Mouse (Mus musculus): ENCODE results near the gene Duox2. TPM values are rescaled to one million over a fixed set of nuclear protein-coding genes. Genes with fewer than 3 reads are reported as not detected.

The Duox2 gene
- polyA plus RNA-seq, 1 experiment from 2014 or later: 0.06 TPM

GRCm38 (mm10) chr2:122327986-122328385 is 29.7 kb upstream of the Duox2 start:
- no peaks in the 10 kb centered on the region for H3K27me3 ChIP-seq (ENCODE audit: control insufficient read depth, insufficient read depth, low read length)
- WGBS: 56% methylated on average over 3 of the region's 3 CpGs
- no peak for ATAC-seq (ENCODE audit: insufficient number of reproducible peaks, insufficient read depth, low FRiP score, low read depth)
- H3K4me2 ChIP-seq (replicated peaks; ENCODE audit: low read depth, low read length): no peak overlapping the region
- no peaks in the 10 kb centered on the region for H3K9me3 ChIP-seq (ENCODE audit: control insufficient read depth, low read depth, low read length)
- no peaks in the 10 kb centered on the region for H3K4me1 ChIP-seq (ENCODE audit: control insufficient read depth, insufficient read depth, low read length)
- no peak overlapping the region for H3K9ac ChIP-seq (replicated peaks; ENCODE audit: low read depth, low read length)
- H3K27ac ChIP-seq (ENCODE audit: low read length): no peak overlapping the region
- H3K36me3 ChIP-seq (ENCODE audit: control insufficient read depth, insufficient read depth, low read length): no peaks in the 10 kb centered on the region
- no peak overlapping the region for H3K4me3 ChIP-seq (ENCODE audit: low read depth, low read length)

GRCm38 (mm10) chr2:122325361-122325760 is 27.1 kb upstream of the Duox2 start:
- H3K4me2 ChIP-seq (replicated peaks; ENCODE audit: low read depth, low read length): no peak overlapping the region
- no peaks in the 10 kb centered on the region for H3K4me1 ChIP-seq (ENCODE audit: control insufficient read depth, insufficient read depth, low read length)
- no peak overlapping the region for H3K9ac ChIP-seq (replicated peaks; ENCODE audit: low read depth, low read length)
- H3K27ac ChIP-seq (ENCODE audit: low read length): no peak overlapping the region
- no peaks in the 10 kb centered on the region for H3K27me3 ChIP-seq (ENCODE audit: control insufficient read depth, insufficient read depth, low read length)
- 58% methylated on average over 2 of the region's 2 CpGs for WGBS
- no peaks in the 10 kb centered on the region for H3K9me3 ChIP-seq (ENCODE audit: control insufficient read depth, low read depth, low read length)
- no peak overlapping the region for H3K4me3 ChIP-seq (ENCODE audit: low read depth, low read length)
- H3K36me3 ChIP-seq (ENCODE audit: control insufficient read depth, insufficient read depth, low read length): no peaks in the 10 kb centered on the region
- no peak for ATAC-seq (ENCODE audit: insufficient number of reproducible peaks, insufficient read depth, low FRiP score, low read depth)

- no peaks in the 10 kb centered on the region for H3K27me3 ChIP-seq (ENCODE audit: control insufficient read depth, insufficient read depth, low read length)
- H3K4me1 ChIP-seq (ENCODE audit: control insufficient read depth, insufficient read depth, low read length): no peaks in the 10 kb centered on the region
- 77% methylated on average over 3 of the region's 3 CpGs for WGBS
- H3K9me3 ChIP-seq (ENCODE audit: control insufficient read depth, low read depth, low read length): no peaks in the 10 kb centered on the region
- ATAC-seq (ENCODE audit: insufficient number of reproducible peaks, insufficient read depth, low FRiP score, low read depth): no peak
- H3K4me2 ChIP-seq (replicated peaks; ENCODE audit: low read depth, low read length): no peak overlapping the region
- no peak overlapping the region for H3K9ac ChIP-seq (replicated peaks; ENCODE audit: low read depth, low read length)
- no peak overlapping the region for H3K27ac ChIP-seq (ENCODE audit: low read length)
- H3K4me3 ChIP-seq (ENCODE audit: low read depth, low read length): no peak overlapping the region
- no peaks in the 10 kb centered on the region for H3K36me3 ChIP-seq (ENCODE audit: control insufficient read depth, insufficient read depth, low read length)
These were observed 26.3 kb upstream of the Duox2 start for GRCm38 (mm10) chr2:122324586-122324985.

GRCm38 (mm10) chr2:122323960-122324359 is 25.7 kb upstream of the Duox2 start:
- no peak overlapping the region for H3K4me2 ChIP-seq (replicated peaks; ENCODE audit: low read depth, low read length)
- no peak overlapping the region for H3K4me3 ChIP-seq (ENCODE audit: low read depth, low read length)
- H3K9ac ChIP-seq (replicated peaks; ENCODE audit: low read depth, low read length): no peak overlapping the region
- H3K36me3 ChIP-seq (ENCODE audit: control insufficient read depth, insufficient read depth, low read length): no peaks in the 10 kb centered on the region
- no peak for ATAC-seq (ENCODE audit: insufficient number of reproducible peaks, insufficient read depth, low FRiP score, low read depth)
- H3K9me3 ChIP-seq (ENCODE audit: control insufficient read depth, low read depth, low read length): no peaks in the 10 kb centered on the region
- WGBS: 43% methylated on average over 3 of the region's 3 CpGs
- H3K27me3 ChIP-seq (ENCODE audit: control insufficient read depth, insufficient read depth, low read length): no peaks in the 10 kb centered on the region
- H3K27ac ChIP-seq (ENCODE audit: low read length): no peak overlapping the region
- no peaks in the 10 kb centered on the region for H3K4me1 ChIP-seq (ENCODE audit: control insufficient read depth, insufficient read depth, low read length)

GRCm38 (mm10) chr2:122317384-122317783 is 19.1 kb upstream of the Duox2 start:
- Histone ChIP-seq H3K4me2 (replicated peaks; ENCODE audit: low read depth, low read length) (no peak overlapping the region), H3K9ac (replicated peaks; ENCODE audit: low read depth, low read length) (no peak overlapping the region), H3K36me3 (ENCODE audit: control insufficient read depth, insufficient read depth, low read length) (no peaks in the 10 kb centered on the region), H3K4me3 (ENCODE audit: low read depth, low read length) (no peak overlapping the region), H3K9me3 (ENCODE audit: control insufficient read depth, low read depth, low read length) (no peaks in the 10 kb centered on the region), H3K27ac (ENCODE audit: low read length) (no peak overlapping the region), H3K4me1 (ENCODE audit: control insufficient read depth, insufficient read depth, low read length) (0 out of 2 replicates have a peak, but pooled peaks cover 6% of the 10 kb centered on the region), H3K27me3 (ENCODE audit: control insufficient read depth, insufficient read depth, low read length) (peaks cover 22% of the 10 kb centered on the region)
- no peak for ATAC-seq (ENCODE audit: insufficient number of reproducible peaks, insufficient read depth, low FRiP score, low read depth)
- 68% methylated on average over 4 of the region's 4 CpGs for WGBS

- Histone ChIP-seq H3K27ac (ENCODE audit: low read length) (no peak within 1 kb of the TSS), H3K4me1 (ENCODE audit: control insufficient read depth, insufficient read depth, low read length) (0 out of 2 replicates have a peak, but pooled peaks cover 6% of the 10 kb centered on the region), H3K9ac (replicated peaks; ENCODE audit: low read depth, low read length) (no peak within 1 kb of the TSS), H3K27me3 (ENCODE audit: control insufficient read depth, insufficient read depth, low read length) (peaks cover 22% of the 10 kb centered on the region), H3K36me3 (ENCODE audit: control insufficient read depth, insufficient read depth, low read length) (no peaks in the 10 kb centered on the region), H3K4me2 (replicated peaks; ENCODE audit: low read depth, low read length) (no peak within 1 kb of the TSS), H3K9me3 (ENCODE audit: control insufficient read depth, low read depth, low read length) (no peaks in the 10 kb centered on the region), H3K4me3 (ENCODE audit: low read depth, low read length) (no peak within 1 kb of the TSS)
- ATAC-seq (ENCODE audit: insufficient number of reproducible peaks, insufficient read depth, low FRiP score, low read depth): no peak
- WGBS: 93% methylated on average over 7 of the region's 7 CpGs
These were observed 17.1 kb upstream of the Duox2 start, which contains the start of gene Duox1 for GRCm38 (mm10) chr2:122315372-122315771. Gene Duox1, plus strand, starts transcription at chr2:122315672.

- H3K36me3 ChIP-seq (ENCODE audit: control insufficient read depth, insufficient read depth, low read length): no peaks in the 10 kb centered on the region
- no peaks in the 10 kb centered on the region for H3K9me3 ChIP-seq (ENCODE audit: control insufficient read depth, low read depth, low read length)
- WGBS: 1% methylated on average over 24 of the region's 24 CpGs
- no peak within 1 kb of the TSS for H3K9ac ChIP-seq (replicated peaks; ENCODE audit: low read depth, low read length)
- 0 out of 2 replicates have a peak, but pooled peaks have one; percentile 56 for ATAC-seq (ENCODE audit: insufficient number of reproducible peaks, insufficient read depth, low FRiP score, low read depth)
- peaks cover 22% of the 10 kb centered on the region for H3K27me3 ChIP-seq (ENCODE audit: control insufficient read depth, insufficient read depth, low read length)
- H3K4me2 ChIP-seq (replicated peaks; ENCODE audit: low read depth, low read length): peak within 1 kb of the TSS; percentile 43
- 0 out of 2 replicates have a peak, but pooled peaks cover 6% of the 10 kb centered on the region for H3K4me1 ChIP-seq (ENCODE audit: control insufficient read depth, insufficient read depth, low read length)
- H3K4me3 ChIP-seq (ENCODE audit: low read depth, low read length): peak within 1 kb of the TSS; percentile 19
- no peak within 1 kb of the TSS for H3K27ac ChIP-seq (ENCODE audit: low read length)
These were observed 15.3 kb upstream of the Duox2 start, which contains the start of gene Duoxa1 for GRCm38 (mm10) chr2:122313536-122313935. Gene Duoxa1, minus strand, starts transcription at chr2:122313730.

GRCm38 (mm10) chr2:122312722-122313417 is 14.6 kb upstream of the Duox2 start:
- WGBS: 4% methylated on average over 27 of the region's 27 CpGs
- Histone ChIP-seq H3K4me3 (ENCODE audit: low read depth, low read length) (peak overlapping the region; percentile 19), H3K4me1 (ENCODE audit: control insufficient read depth, insufficient read depth, low read length) (0 out of 2 replicates have a peak, but pooled peaks cover 6% of the 10 kb centered on the region), H3K9me3 (ENCODE audit: control insufficient read depth, low read depth, low read length) (no peaks in the 10 kb centered on the region), H3K36me3 (ENCODE audit: control insufficient read depth, insufficient read depth, low read length) (no peaks in the 10 kb centered on the region), H3K27ac (ENCODE audit: low read length) (no peak overlapping the region), H3K4me2 (replicated peaks; ENCODE audit: low read depth, low read length) (peak overlapping the region; percentile 43), H3K9ac (replicated peaks; ENCODE audit: low read depth, low read length) (no peak overlapping the region), H3K27me3 (ENCODE audit: control insufficient read depth, insufficient read depth, low read length) (peaks cover 20% of the 10 kb centered on the region)
- 0 out of 2 replicates have a peak, but pooled peaks have one; percentile 42 for ATAC-seq (ENCODE audit: insufficient number of reproducible peaks, insufficient read depth, low FRiP score, low read depth)

All from stomach, embryonic 14.5 days (tissue).